Mouse (Mus musculus) C2C12 (cell line): ENCODE results near the gene Gm20388.

ENCODE experiments used
- CTCF ChIP-seq: IDR thresholded peaks from one replicate; pipeline ENCODE4 v1.5.1; 2011; ENCODE audit not compliant: control insufficient read depth, insufficient read depth, insufficient read length
- FOSL1 ChIP-seq: IDR thresholded peaks from one replicate; pipeline ENCODE4 v1.8.0; 2011; ENCODE audit warnings: mild to moderate bottlenecking, low read length; ENCODE audit not compliant: poor library complexity, insufficient read depth, severe bottlenecking
- MAX ChIP-seq: IDR thresholded peaks from one replicate; pipeline ENCODE4 v1.6.1; 2011; ENCODE audit warnings: mild to moderate bottlenecking, control low read depth
- MYOD1 ChIP-seq: IDR thresholded peaks from one replicate; pipeline ENCODE4 v1.6.1; 2011; ENCODE audit warnings: low read depth; ENCODE audit not compliant: control insufficient read depth, insufficient read length

DNA sequence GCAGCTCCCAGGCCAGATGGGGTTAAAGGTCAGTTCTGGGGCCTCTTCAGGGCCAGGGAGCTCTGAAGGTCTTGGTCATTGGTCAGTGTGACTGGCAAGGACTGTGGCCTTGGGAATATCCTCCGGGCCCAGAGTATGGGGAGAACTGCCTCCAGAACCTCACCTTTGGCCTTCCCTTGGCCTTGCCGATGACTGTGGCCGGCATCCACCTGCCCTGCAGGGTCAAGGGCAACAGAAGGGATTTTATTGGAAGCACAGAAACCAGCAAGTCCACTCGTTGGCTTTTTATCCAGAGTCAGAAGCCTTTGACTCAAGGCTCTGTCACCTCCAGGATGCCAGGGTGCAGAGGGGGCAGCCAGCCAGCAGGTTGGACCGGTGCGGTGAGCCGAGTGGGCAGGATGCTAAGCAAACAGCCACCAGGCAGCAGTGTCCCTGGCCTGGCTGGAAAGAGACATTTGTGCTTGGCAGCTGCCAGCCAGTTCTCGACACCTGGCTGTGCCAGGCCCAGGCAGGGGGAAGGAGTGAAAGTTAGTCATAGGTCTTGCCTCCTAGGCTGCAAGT lies 590.1 kb downstream of the Gm20388 start:
- no peak for TF ChIP-seq FOSL1
- no peak for TF ChIP-seq CTCF
- no peak for TF ChIP-seq MAX
- TF ChIP-seq MYOD1: no peak
